ENCODE assay signal across 8 mouse cellular contexts in genomic region chr2:17742051-17742763, GRCm38 (mm10). TPM values are rescaled to one million over a fixed set of nuclear protein-coding genes. Genes with fewer than 3 reads are reported as not detected.
DNase-seq lines count a peak whose midpoint lies in the region; ATAC-seq and TF ChIP-seq lines count a peak whose summit lies in the region.

No protein-coding gene starts in this region.

- no peak for DNase-seq in heart, postnatal 4 days
- DNase-seq in embryo, embryonic 10 days (ENCODE audit: low spot score) = peak; percentile 31
- DNase-seq in hindbrain, embryonic 14.5 days (ENCODE audit: low spot score) = no peak
- peak; percentile 73 for DNase-seq in lung, postnatal 0 days (ENCODE audit: low spot score)
- no peak for DNase-seq in cerebellum, postnatal 14 days
- no peak for DNase-seq in right cerebral cortex, postnatal 25 days
- no peak for DNase-seq in layer of hippocampus, postnatal 10 days (ENCODE audit: low spot score in 2 of 2)

- peaks cover 5% of the 10 kb centered on the region; the same call in 1 of the 2 replicates for H3K4me1 ChIP-seq in heart, embryonic 11.5 days (ENCODE audit: control insufficient read depth, insufficient read depth, low read length)
- 0 out of 2 replicates have a peak, but pooled peaks cover 7% of the 10 kb centered on the region for H3K4me1 ChIP-seq in hindbrain, embryonic 14.5 days (replicated peaks; ENCODE audit: control insufficient read depth, insufficient read depth, low read length)
- peaks cover 4% of the 10 kb centered on the region; the same call in 1 of the 2 replicates for H3K4me1 ChIP-seq in lung, postnatal 0 days (ENCODE audit: insufficient read depth, low read depth, low read length)

- no peak for ATAC-seq in heart, embryonic 11.5 days (replicated peaks; ENCODE audit: insufficient number of reproducible peaks, low FRiP score, low TSS enrichment)
- peak; percentile 40; the same call in 1 of the 2 replicates for ATAC-seq in hindbrain, embryonic 14.5 days (ENCODE audit: low FRiP score)
- peak; percentile 69 for ATAC-seq in lung, postnatal 0 days

- WGBS in heart, embryonic 11.5 days (ENCODE audit: insufficient replicate concordance) = 7% methylated on average over 11 of the region's 11 CpGs
- WGBS in hindbrain, embryonic 14.5 days = 6% methylated on average over 11 of the region's 11 CpGs
- WGBS in lung, postnatal 0 days = 5% methylated on average over 11 of the region's 11 CpGs

- peak overlapping the region; percentile 22; the same call in 1 of the 2 replicates for H3K4me3 ChIP-seq in heart, embryonic 11.5 days (ENCODE audit: low read depth, low read length)
- peak overlapping the region; percentile 27 for H3K4me3 ChIP-seq in hindbrain, embryonic 14.5 days (replicated peaks; ENCODE audit: low read length)
- peak overlapping the region; percentile 18 for H3K4me3 ChIP-seq in lung, postnatal 0 days (ENCODE audit: low read depth, low read length)

- no peaks in the 10 kb centered on the region for H3K9me3 ChIP-seq in heart, embryonic 11.5 days (replicated peaks; ENCODE audit: control insufficient read depth, low read length)
- H3K9me3 ChIP-seq in hindbrain, embryonic 14.5 days (ENCODE audit: control insufficient read depth, low read length) = no peaks in the 10 kb centered on the region
- no peaks in the 10 kb centered on the region for H3K9me3 ChIP-seq in lung, postnatal 0 days (ENCODE audit: low read length)

- no peak overlapping the region for H3K9ac ChIP-seq in heart, embryonic 11.5 days (ENCODE audit: low read depth, low read length)
- H3K9ac ChIP-seq in hindbrain, embryonic 14.5 days = peak overlapping the region; percentile 1; the same call in 1 of the 2 replicates
- no peak overlapping the region for H3K9ac ChIP-seq in lung, postnatal 0 days (replicated peaks; ENCODE audit: low read depth)

- no peak overlapping the region for H3K27ac ChIP-seq in heart, embryonic 11.5 days (ENCODE audit: low read depth, low read length)
- H3K27ac ChIP-seq in hindbrain, embryonic 14.5 days = no peak overlapping the region
- peak overlapping the region; percentile 68 for H3K27ac ChIP-seq in lung, postnatal 0 days (ENCODE audit: low read length)

- no peaks in the 10 kb centered on the region for H3K27me3 ChIP-seq in heart, embryonic 11.5 days (ENCODE audit: control insufficient read depth, insufficient read depth, low read length)
- H3K27me3 ChIP-seq in hindbrain, embryonic 14.5 days (ENCODE audit: control insufficient read depth, insufficient read depth, low read length) = no peaks in the 10 kb centered on the region
- H3K27me3 ChIP-seq in lung, postnatal 0 days (replicated peaks; ENCODE audit: insufficient read depth, low read length) = no peaks in the 10 kb centered on the region

- peak overlapping the region; percentile 52 for H3K4me2 ChIP-seq in heart, embryonic 11.5 days
- peak overlapping the region; percentile 46 for H3K4me2 ChIP-seq in hindbrain, embryonic 14.5 days (replicated peaks)
- peak overlapping the region; percentile 41 for H3K4me2 ChIP-seq in lung, postnatal 0 days (replicated peaks; ENCODE audit: low read depth, low read length)

- TF ChIP-seq EP300 in lung, postnatal 0 days (IDR thresholded peaks at IDR 0.05) = peak; percentile 56; the same call in 1 of the 2 replicates

- no peak for TF ChIP-seq CTCF in lung, postnatal 0 days (IDR thresholded peaks at IDR 0.05)

- H3K36me3 ChIP-seq in heart, embryonic 11.5 days (ENCODE audit: control insufficient read depth, insufficient read depth, low read length) = no peaks in the 10 kb centered on the region
- no peaks in the 10 kb centered on the region for H3K36me3 ChIP-seq in hindbrain, embryonic 14.5 days (replicated peaks; ENCODE audit: control insufficient read depth, insufficient read depth)
- H3K36me3 ChIP-seq in lung, postnatal 0 days (ENCODE audit: insufficient read depth, low read length) = no peaks in the 10 kb centered on the region

RNA-seq across cellular contexts. Expression of gene Nebl, which starts 10.9 kb away (rescaled TPM):
- 403 and 457 TPM in 2 replicates for polyA plus RNA-seq in heart, embryonic 11.5 days (2014; fragmentation: Nextera tagmentation; extraction: Ambion mirVana)
- 100 to 1,000 TPM; 507 to 513 TPM for total RNA-seq in heart, postnatal 4 days (2021)
- 11.1 and 12.9 TPM in 2 replicates for polyA plus RNA-seq in hindbrain, embryonic 14.5 days (2014; fragmentation: Nextera tagmentation; extraction: Ambion mirVana)
- polyA plus RNA-seq in lung, postnatal 0 days (2015; fragmentation: Nextera tagmentation; extraction: Ambion mirVana) = 41.0 and 44.6 TPM in 2 replicates
- 100 to 1,000 TPM in 1 of 2 experiments, 10 to 100 TPM in 1; 99.3 to 101 TPM for total RNA-seq in layer of hippocampus, postnatal 10 days (2021)

Comparison
In these comparisons a context has a peak if more than half of its experiments do, and no peak if none do; other contexts are left out.
1. DNase-seq: peak in embryo, embryonic 10 days (single experiment) and lung, postnatal 0 days (single experiment); none in heart, postnatal 4 days (single experiment), hindbrain, embryonic 14.5 days (single experiment), cerebellum, postnatal 14 days (0 of 2), right cerebral cortex, postnatal 25 days (single experiment) and layer of hippocampus, postnatal 10 days (0 of 2).
2. Peak in every context shown above with its lines, with median percentiles within 50 percentile points of each other: H3K4me2 ChIP-seq and H3K4me3 ChIP-seq.